Mouse (Mus musculus): Measurements from ENCODE around the gene Cma1.

DNA sequence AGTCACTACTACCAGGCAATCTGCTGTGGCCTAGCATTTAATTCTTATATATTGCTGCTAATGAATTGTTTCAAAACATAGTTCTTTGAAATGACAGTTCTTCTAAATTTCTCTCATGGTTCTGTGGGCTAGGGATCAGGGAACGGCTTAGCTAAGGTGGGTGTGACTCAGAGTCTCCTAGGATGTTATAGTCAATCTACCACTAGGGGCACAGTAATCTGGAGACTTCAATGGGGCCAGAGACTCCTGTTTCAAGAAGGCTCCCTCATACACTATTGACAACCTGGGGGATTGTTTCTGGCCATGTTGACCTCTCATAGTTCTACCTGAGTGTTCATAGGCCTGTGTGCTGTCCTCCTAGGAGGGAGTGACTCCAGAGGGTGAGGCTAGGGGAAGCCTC, 39.0 kb downstream of the Cma1 start:
- TF ChIP-seq CTCF (IDR thresholded peaks at IDR 0.05; ENCODE audit: insufficient read depth, low read length) (no peak), POLR2A (IDR thresholded peaks at IDR 0.05; ENCODE audit: borderline replicate concordance, extremely low read depth, low read depth, low read length) (no peak)
